Mouse (Mus musculus): ENCODE results near the gene Rpl23a.

- peak; percentile 7; the same call in 1 of the 2 replicates for TF ChIP-seq CTCF (IDR thresholded peaks at IDR 0.05; ENCODE audit: borderline replicate concordance, control insufficient read depth, extremely low read depth, insufficient read depth, low read length, poor library complexity)
- TF ChIP-seq POLR2A (IDR thresholded peaks at IDR 0.05; ENCODE audit: control insufficient read depth, extremely low read depth, insufficient read depth, low read length, poor library complexity): 0 out of 2 replicates have a peak, but pooled peaks have one; percentile 34
These were observed 7.0 kb downstream of the Rpl23a start, which contains the start of the genes Nek8 and Tlcd1 for GRCm38 (mm10) chr11:78176402-78176862.

Data from thymus, adult 2 months (tissue).